Mouse (Mus musculus) spleen, adult 2 months (tissue): ENCODE results near the gene Ttc30a2. TPM values are rescaled to one million over a fixed set of nuclear protein-coding genes. Genes with fewer than 3 reads are reported as not detected.

Source experiments
- DNase-seq, 2 experiments: peaks; one replicate each; pipeline versions ENCODE4 v3.0.0 to v3.0.0-alpha.2; 2012 to 2021; ENCODE audit warnings: low spot score in 2 of 2, low read depth in 1 of 2
- H3K27ac ChIP-seq: fragments of 200-500 bp; 2 replicates; pipeline ENCODE4 v1.5.1; 2012; ENCODE audit warnings: low read length, inconsistent platforms; ENCODE audit not compliant: insufficient read depth
- H3K27me3 ChIP-seq: fragments of 200-500 bp; 2 replicates; pipeline ENCODE4 v1.6.1; 2012; ENCODE audit warnings: mild to moderate bottlenecking, moderate library complexity, low read length, inconsistent platforms; ENCODE audit not compliant: control insufficient read depth, insufficient read depth
- H3K36me3 ChIP-seq: fragments of 200-500 bp; 2 replicates; pipeline ENCODE4 v1.6.1; 2012; ENCODE audit warnings: mild to moderate bottlenecking, low read length, inconsistent platforms; ENCODE audit not compliant: control insufficient read depth, insufficient read depth
- H3K4me1 ChIP-seq: fragments of 200-500 bp; 2 replicates; pipeline ENCODE4 v1.6.1; 2011; ENCODE audit warnings: inconsistent platforms; ENCODE audit not compliant: control insufficient read depth, insufficient read depth, insufficient read length
- H3K4me3 ChIP-seq: fragments of 200-500 bp; 2 replicates; pipeline ENCODE4 v1.5.1; 2011; ENCODE audit warnings: mild to moderate bottlenecking, inconsistent platforms; ENCODE audit not compliant: insufficient read depth, insufficient read length; ENCODE audit errors: extremely low read depth
- CTCF ChIP-seq: fragments of 200-500 bp; IDR thresholded peaks from 2 replicates; pipeline ENCODE4 v1.5.1; 2011; ENCODE audit warnings: mild to moderate bottlenecking, inconsistent platforms; ENCODE audit not compliant: insufficient read depth, insufficient read length, insufficient replicate concordance; ENCODE audit errors: extremely low read depth
- POLR2A ChIP-seq: fragments of 200-500 bp; IDR thresholded peaks from 2 replicates; pipeline ENCODE4 v1.6.1; 2011; ENCODE audit warnings: low read depth, low read length, inconsistent platforms
- WGBS: fragments of 180-500 bp; shearing (Covaris S2); methylation state at CpG from one replicate; pipeline ENCODE4 v1.1.7; 2018; 5-methylcytosine and 5-hydroxymethylcytosine counted together
- polyA plus RNA-seq: library from polyadenylated mRNA; depleted of rRNA; stranded (reverse); fragments of >200 nt; gene quantifications from 2 replicates; pipeline ENCODE4 v1.2.3, GENCODE M21; 2012

Gene Ttc30a2
- polyA plus RNA-seq, 1 experiment, result 0.07 TPM

- peak; percentile 66; the same call in 1 of the 2 replicates for TF ChIP-seq CTCF
- TF ChIP-seq POLR2A, result no peak
- Histone ChIP-seq H3K36me3 (no peaks in the 10 kb centered on the region), H3K4me1 (no peaks in the 10 kb centered on the region), H3K4me3 (no peak overlapping the region), H3K27ac (no peak overlapping the region), H3K27me3 (no peaks in the 10 kb centered on the region)
- peak in 1 of 2 experiments; percentile 58 for DNase-seq
- 29% methylated on average over 8 of the region's 8 CpGs for WGBS
Measured at GRCm38 (mm10) chr2:76001392-76001791, 23.4 kb upstream of the Ttc30a2 start.

GRCm38 (mm10) chr2:75999636-76000035 lies 21.7 kb upstream of the Ttc30a2 start:
- H3K27ac ChIP-seq, result no peak overlapping the region
- DNase-seq, result no peak
- no peak overlapping the region for H3K4me3 ChIP-seq
- no peaks in the 10 kb centered on the region for H3K36me3 ChIP-seq
- whole genome bisulfite sequencing, result 82% methylated on average over 12 of the region's 12 CpGs
- no peaks in the 10 kb centered on the region for H3K4me1 ChIP-seq
- no peak for TF ChIP-seq CTCF
- no peak for TF ChIP-seq POLR2A
- H3K27me3 ChIP-seq, result no peaks in the 10 kb centered on the region

- no peaks in the 10 kb centered on the region for H3K4me1 ChIP-seq
- DNase-seq, result no peak
- H3K27ac ChIP-seq, result no peak overlapping the region
- no peaks in the 10 kb centered on the region for H3K27me3 ChIP-seq
- H3K4me3 ChIP-seq, result no peak overlapping the region
- TF ChIP-seq POLR2A (no peak), CTCF (no peak)
- no peaks in the 10 kb centered on the region for H3K36me3 ChIP-seq
- 85% methylated on average over 8 of the region's 8 CpGs for WGBS
Measured at GRCm38 (mm10) chr2:75998692-75999091, 20.7 kb upstream of the Ttc30a2 start.

DNA sequence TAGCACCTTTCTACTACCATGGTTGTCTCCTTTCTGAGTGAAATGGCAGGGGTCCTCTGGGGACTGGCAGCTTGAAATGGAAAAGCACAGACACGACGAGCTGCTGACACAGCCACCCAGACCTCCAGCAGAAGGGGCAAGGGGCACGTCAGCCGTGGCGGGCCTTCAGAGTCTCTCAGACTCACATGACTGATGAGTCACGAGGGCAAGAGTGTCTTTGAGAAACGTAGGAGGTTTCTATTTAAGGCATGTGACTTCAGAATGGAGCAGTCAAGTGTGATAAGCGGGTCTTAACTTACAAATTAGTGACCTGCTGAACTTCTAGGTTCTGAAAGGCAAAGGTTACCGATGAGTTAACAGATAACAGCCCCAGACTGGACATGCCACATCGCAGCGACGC lies 19.8 kb upstream of the Ttc30a2 start:
- no peak for TF ChIP-seq CTCF
- TF ChIP-seq POLR2A, result no peak
- H3K36me3 ChIP-seq, result no peaks in the 10 kb centered on the region
- no peak for DNase-seq
- no peaks in the 10 kb centered on the region for H3K4me1 ChIP-seq
- H3K27ac ChIP-seq, result no peak overlapping the region
- 73% methylated on average over 12 of the region's 12 CpGs for WGBS
- H3K4me3 ChIP-seq, result no peak overlapping the region
- no peaks in the 10 kb centered on the region for H3K27me3 ChIP-seq

- Histone ChIP-seq H3K27ac (no peak overlapping the region), H3K36me3 (no peaks in the 10 kb centered on the region), H3K4me1 (no peaks in the 10 kb centered on the region; the same call in 1 of the 2 replicates), H3K27me3 (no peaks in the 10 kb centered on the region), H3K4me3 (no peak overlapping the region)
- WGBS, result 93% methylated on average over 11 of the region's 11 CpGs
- no peak for DNase-seq
- TF ChIP-seq CTCF, result no peak
- TF ChIP-seq POLR2A, result no peak
Measured at GRCm38 (mm10) chr2:75994841-75995240, 16.9 kb upstream of the Ttc30a2 start.

- Histone ChIP-seq H3K27ac (no peak overlapping the region), H3K27me3 (no peaks in the 10 kb centered on the region), H3K4me1 (no peaks in the 10 kb centered on the region; the same call in 1 of the 2 replicates), H3K36me3 (no peaks in the 10 kb centered on the region), H3K4me3 (no peak overlapping the region)
- DNase-seq, result no peak
- 85% methylated on average over 6 of the region's 6 CpGs for WGBS
- TF ChIP-seq POLR2A, result no peak
- no peak for TF ChIP-seq CTCF
Measured at GRCm38 (mm10) chr2:75991581-75992205, 13.7 kb upstream of the Ttc30a2 start.

GRCm38 (mm10) chr2:75990885-75991539 lies 13.0 kb upstream of the Ttc30a2 start:
- WGBS, result 40% methylated on average over 13 of the region's 13 CpGs
- DNase-seq, result peak in 1 of 2 experiments; percentile 41
- H3K27ac ChIP-seq, result no peak overlapping the region
- TF ChIP-seq CTCF (peak; percentile 56; the same call in 1 of the 2 replicates), POLR2A (no peak)
- H3K36me3 ChIP-seq, result no peaks in the 10 kb centered on the region
- no peaks in the 10 kb centered on the region for H3K27me3 ChIP-seq
- no peaks in the 10 kb centered on the region; the same call in 1 of the 2 replicates for H3K4me1 ChIP-seq
- peak overlapping the region; percentile 10 for H3K4me3 ChIP-seq
